Mouse (Mus musculus): ENCODE measurements around the gene 1700029I15Rik. TPM values are rescaled to one million over a fixed set of nuclear protein-coding genes. Genes with fewer than 3 reads are reported as not detected.

Gene 1700029I15Rik
- total and polyA plus RNA-seq, 3 experiments, result 0.67 to 3.4 (median 3.0) TPM

DNA sequence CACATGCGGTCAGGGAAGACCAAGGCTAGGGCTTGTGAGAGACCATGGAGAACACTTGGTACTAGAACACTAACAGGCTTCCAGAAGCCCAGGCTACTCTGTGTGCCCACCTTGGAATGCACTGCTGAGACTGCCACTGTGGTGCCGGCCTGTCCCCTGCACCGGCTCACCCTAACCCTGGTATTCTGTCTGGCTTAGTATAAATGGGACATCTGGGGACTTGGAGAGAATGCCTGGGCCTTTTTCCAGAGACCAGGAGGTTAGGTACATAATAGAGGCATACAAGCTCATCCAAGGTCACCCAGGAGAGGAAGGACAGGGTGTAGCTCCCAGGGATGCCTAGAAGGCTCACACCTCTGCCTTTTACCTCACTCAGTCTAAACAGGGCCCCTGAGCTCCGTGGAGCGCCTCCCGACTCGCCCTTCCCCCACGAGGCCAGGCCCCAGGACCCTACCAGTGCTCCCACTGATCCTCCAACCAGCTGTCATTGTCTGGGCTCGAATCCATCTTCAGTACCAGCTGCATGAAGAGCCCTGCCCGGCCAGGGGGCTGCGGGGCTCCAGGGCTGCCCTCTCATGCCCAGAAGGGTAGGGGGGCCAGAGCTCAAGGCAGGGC, 9.5 kb downstream of the 1700029I15Rik start:
- H3K4me3 ChIP-seq (replicated peaks in 1 of 3; ENCODE audit: low read depth in 2 of 3, low read length in 2 of 3, poor library complexity in 1 of 3), result peak overlapping the region; percentile 55 to 62 (median 55)
- no peak for DNase-seq (ENCODE audit: extremely low read depth)
- dilution Hi-C loops (cut with MboI; ENCODE audit: extremely low pct_ligation_motif_present, extremely low pct_unique_long_range_greater_than_20kb, low sequenced_read_pairs) (no loop called here), in situ Hi-C loops (cut with MboI; ENCODE audit: low pct_ligation_motif_present, low pct_unique_long_range_greater_than_20kb, low sequenced_read_pairs) (no loop called here)
- no peak for TF ChIP-seq POLR2AphosphoS2 (IDR thresholded peaks at IDR 0.05; ENCODE audit: low read depth, low read length)
- peak; percentile 48; the same call in 1 of the 2 replicates for TF ChIP-seq CHD2 (IDR thresholded peaks at IDR 0.05; ENCODE audit: low read length)
- TF ChIP-seq POLR2A (IDR thresholded peaks at IDR 0.05; ENCODE audit: low read depth, low read length), result no peak
- H3K36me3 ChIP-seq (replicated peaks in 1 of 2; ENCODE audit: control insufficient read depth in 1 of 2, insufficient read depth in 1 of 2, low read length in 1 of 2), result peaks cover 4 to 38% of the 10 kb centered on the region in 2 experiments
- H3K27ac ChIP-seq (ENCODE audit: insufficient read depth, low read depth), result no peak overlapping the region
- no peaks in the 10 kb centered on the region for H3K9me3 ChIP-seq (replicated peaks; ENCODE audit: low read length)
- H3K4me1 ChIP-seq (ENCODE audit: control insufficient read depth in 1 of 2, insufficient read depth in 2 of 2), result peaks cover 15 to 44% of the 10 kb centered on the region in 2 experiments
- H3K4me2 ChIP-seq (ENCODE audit: insufficient read depth, low read depth, poor library complexity, severe bottlenecking), result peak overlapping the region; percentile 53
- H3K9ac ChIP-seq (ENCODE audit: insufficient read depth, low read depth), result peak overlapping the region; percentile 64
- no peaks in the 10 kb centered on the region for H3K27me3 ChIP-seq (replicated peaks)
- H3K79me2 ChIP-seq (replicated peaks; ENCODE audit: control insufficient read depth, extremely low read depth, insufficient read depth, poor library complexity, severe bottlenecking), result no peaks in the 10 kb centered on the region

- Histone ChIP-seq H3K79me2 (replicated peaks; ENCODE audit: control insufficient read depth, extremely low read depth, insufficient read depth, poor library complexity, severe bottlenecking) (no peaks in the 10 kb centered on the region), H3K9ac (ENCODE audit: insufficient read depth, low read depth) (peak overlapping the region; percentile 64), H3K9me3 (replicated peaks; ENCODE audit: low read length) (no peaks in the 10 kb centered on the region), H3K4me3 (replicated peaks in 1 of 3; ENCODE audit: low read depth in 2 of 3, low read length in 2 of 3, poor library complexity in 1 of 3) (peak overlapping the region; percentile 55 to 62 (median 55)), H3K27me3 (replicated peaks) (no peaks in the 10 kb centered on the region), H3K36me3 (replicated peaks in 1 of 2; ENCODE audit: control insufficient read depth in 1 of 2, insufficient read depth in 1 of 2, low read length in 1 of 2) (peaks cover 0 to 30% of the 10 kb centered on the region in 2 experiments), H3K4me1 (ENCODE audit: control insufficient read depth in 1 of 2, insufficient read depth in 2 of 2) (peaks cover 15 to 42% of the 10 kb centered on the region in 2 experiments), H3K4me2 (ENCODE audit: insufficient read depth, low read depth, poor library complexity, severe bottlenecking) (peak overlapping the region; percentile 53), H3K27ac (ENCODE audit: insufficient read depth, low read depth) (no peak overlapping the region)
- dilution Hi-C loops (cut with MboI; ENCODE audit: extremely low pct_ligation_motif_present, extremely low pct_unique_long_range_greater_than_20kb, low sequenced_read_pairs), result no loop called here
- TF ChIP-seq IRF4 (IDR thresholded peaks at IDR 0.05; ENCODE audit: low read depth, low read length) (no peak), ZKSCAN1 (IDR thresholded peaks at IDR 0.05; ENCODE audit: borderline replicate concordance, low read depth, low read length) (no peak), TCF12 (IDR thresholded peaks at IDR 0.05; ENCODE audit: low read depth, low read length) (0 out of 2 replicates have a peak, but pooled peaks have one; percentile 11), ZNF384 (IDR thresholded peaks at IDR 0.05; ENCODE audit: low read depth, low read length) (peak; percentile 28; the same call in 1 of the 2 replicates), GABPA (IDR thresholded peaks at IDR 0.05; ENCODE audit: insufficient replicate concordance, low read depth, low read length) (no peak), KAT2A (IDR thresholded peaks at IDR 0.05; ENCODE audit: insufficient replicate concordance, low read length) (no peak), MYC (IDR thresholded peaks at IDR 0.05; ENCODE audit: low read depth, low read length) (no peak), ELF1 (IDR thresholded peaks at IDR 0.05; ENCODE audit: low read depth, low read length) (peak; percentile 84), ETS1 (conservative IDR thresholded peaks at IDR 0.05; ENCODE audit: low read depth, low read length) (0 out of 2 replicates have a peak, but pooled peaks have one; percentile 17), JUN (IDR thresholded peaks at IDR 0.05; ENCODE audit: insufficient read depth, low read depth, low read length) (no peak), ZMIZ1 (IDR thresholded peaks at IDR 0.05; ENCODE audit: low read depth, low read length) (no peak), CTCF (conservative IDR thresholded peaks at IDR 0.05 in 1 of 2, IDR thresholded peaks at IDR 0.05 in 1 of 2; ENCODE audit: low read depth in 2 of 2, low read length in 2 of 2) (no peak), MXI1 (IDR thresholded peaks at IDR 0.05; ENCODE audit: low read depth, low read length) (no peak; the same call in 1 of the 2 replicates), MAFK (IDR thresholded peaks at IDR 0.05; ENCODE audit: insufficient replicate concordance, low read length) (no peak), MAX (IDR thresholded peaks at IDR 0.05; ENCODE audit: low read length) (peak; percentile 25; the same call in 1 of the 2 replicates), ZC3H11A (IDR thresholded peaks at IDR 0.05; ENCODE audit: low read depth, low read length) (no peak), SIN3A (IDR thresholded peaks at IDR 0.05; ENCODE audit: low read length) (no peak)
- DNase-seq (ENCODE audit: extremely low read depth), result peak; percentile 42
- in situ Hi-C loops (cut with MboI; ENCODE audit: low pct_ligation_motif_present, low pct_unique_long_range_greater_than_20kb, low sequenced_read_pairs), result no loop called here
Observed at GRCm38 (mm10) chr2:92392318-92393264, 10.3 kb downstream of the 1700029I15Rik start.
